Mouse (Mus musculus): Measurements from ENCODE around the gene Mgat4a. TPM values are rescaled to one million over a fixed set of nuclear protein-coding genes. Genes with fewer than 3 reads are reported as not detected.

Gene Mgat4a
- polyA plus RNA-seq (2017; shearing (Covaris generic)) = 10 to 100 TPM in 1 of 3 experiments, 1 to 10 TPM in 2; 4.4 to 13.2 (median 9.5) TPM

DNA sequence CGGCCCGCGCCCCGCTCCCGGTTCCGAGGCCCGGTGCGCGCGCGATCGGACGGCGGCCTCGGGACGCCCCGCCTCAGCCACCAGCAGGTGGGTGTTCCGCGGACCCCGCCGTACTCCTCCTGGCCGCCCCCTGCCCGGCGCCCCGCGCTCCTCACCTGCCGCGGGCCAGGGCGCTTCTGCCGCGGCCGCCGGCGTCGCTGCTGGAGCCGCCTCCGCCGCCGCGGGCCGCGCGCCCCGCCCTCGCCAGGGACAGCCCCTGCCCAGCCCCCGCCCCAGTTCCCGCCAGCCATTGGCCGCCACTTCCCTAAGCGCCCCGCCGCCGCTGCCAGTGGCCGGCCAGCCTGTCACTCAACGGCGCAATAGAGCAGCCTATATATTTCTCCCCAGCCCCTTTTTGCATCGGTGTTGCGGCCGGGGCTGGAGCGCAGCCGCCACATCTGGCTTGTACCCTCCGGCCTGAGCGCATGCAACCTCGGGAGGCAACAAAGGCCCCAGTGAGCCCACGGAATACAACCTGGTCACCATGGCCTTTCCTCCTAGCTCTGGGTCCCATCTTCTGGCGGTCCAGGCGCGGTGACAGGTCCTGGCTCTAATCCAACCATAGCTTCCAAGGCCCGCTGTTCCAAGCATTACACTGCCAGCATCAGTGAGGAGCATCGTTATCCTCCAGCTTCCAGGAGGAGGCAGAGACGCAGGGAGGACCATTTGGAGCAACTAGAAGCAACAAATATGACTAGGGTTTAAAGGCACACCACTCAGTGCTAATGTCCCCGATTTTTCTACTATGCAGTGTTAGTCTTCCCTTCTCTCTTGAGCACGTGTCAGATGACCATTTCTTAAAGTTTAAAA lies at the start of gene Mgat4a:
Gene Mgat4a (minus strand): TSS at position 207 of the 849 bp plus-strand sequence.
- ATAC-seq = peak; percentile 93

DNA sequence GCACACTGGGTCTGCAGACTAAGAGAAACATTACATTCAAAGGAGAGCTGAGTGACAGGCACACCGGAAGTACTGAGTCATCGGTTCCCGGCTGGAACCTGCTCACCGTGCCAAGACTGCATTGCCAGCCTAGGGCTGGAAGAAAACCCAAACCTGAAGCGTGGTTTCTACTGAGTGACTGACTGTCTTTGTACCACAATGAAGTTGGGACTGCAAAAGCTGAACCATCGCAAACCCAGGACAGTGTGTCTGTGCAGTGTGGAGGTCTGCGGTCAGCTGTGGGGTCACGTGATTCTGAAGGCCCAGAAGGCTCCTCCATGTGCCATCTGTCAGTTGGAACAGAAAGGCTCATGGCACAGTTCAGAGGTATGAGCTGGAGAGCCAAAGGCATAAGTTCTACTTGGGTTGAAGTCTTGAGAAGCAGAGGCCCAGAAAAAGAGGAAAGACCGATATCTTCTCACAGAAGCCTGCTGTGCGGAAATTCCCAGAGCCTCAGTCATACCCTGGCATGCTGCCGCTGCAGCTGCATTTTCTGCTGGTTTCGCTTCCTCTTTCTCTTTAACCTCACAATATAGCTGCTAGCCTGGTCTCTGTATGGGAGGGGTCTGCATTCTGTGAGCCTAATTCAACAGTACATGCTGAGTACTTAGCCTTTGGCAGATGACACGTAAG lies 45.1 kb upstream of the Mgat4a start:
- peak; percentile 64 for ATAC-seq

DNA sequence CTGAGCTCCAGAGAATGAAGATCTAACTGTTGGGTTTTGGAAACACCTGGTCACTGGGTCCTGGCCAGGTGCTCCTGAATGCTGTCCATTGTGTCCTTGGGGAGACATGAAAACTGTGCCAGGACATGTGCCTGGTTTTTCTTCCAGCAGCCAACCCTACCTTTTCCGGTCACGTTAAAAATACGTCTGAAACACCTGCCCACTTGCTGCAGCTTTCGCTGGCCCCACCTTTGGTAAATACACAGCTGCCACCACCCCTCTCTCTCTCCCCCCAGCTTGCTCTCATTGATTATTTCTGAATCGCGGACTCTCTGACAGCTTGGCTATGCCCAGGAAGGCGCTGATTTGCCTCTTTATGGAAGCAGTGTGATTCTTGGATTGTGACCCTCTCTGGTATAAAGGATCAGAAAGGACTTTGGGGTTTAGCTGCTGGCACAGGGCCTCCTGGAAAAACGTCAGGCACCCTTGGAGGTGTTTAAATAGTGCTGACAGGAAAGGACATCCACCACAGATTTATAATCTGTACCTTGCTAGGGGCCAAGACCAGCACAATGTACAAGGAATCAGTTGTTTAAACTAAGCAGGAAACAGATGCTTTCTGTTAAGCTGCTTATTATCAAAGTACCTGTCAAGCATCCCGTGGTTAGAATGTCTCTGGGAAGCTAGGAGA lies 43.1 kb upstream of the Mgat4a start:
- ATAC-seq = no peak

DNA sequence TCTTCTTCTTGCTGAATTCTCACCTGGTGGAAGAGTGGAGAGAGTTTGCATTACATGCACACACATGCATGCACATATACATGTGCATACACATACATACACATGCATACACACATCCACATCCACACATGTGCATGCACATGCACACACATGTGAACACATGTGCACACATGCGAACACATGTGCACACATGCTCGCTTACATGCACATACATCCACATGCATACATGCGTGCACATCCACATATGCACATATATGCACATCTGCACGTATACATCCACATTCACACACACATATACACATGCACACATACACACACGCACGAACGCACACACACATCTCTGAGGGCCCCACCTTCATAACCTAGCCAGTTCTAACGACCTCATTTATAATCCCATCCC lies 42.4 kb upstream of the Mgat4a start:
- no peak for ATAC-seq

DNA sequence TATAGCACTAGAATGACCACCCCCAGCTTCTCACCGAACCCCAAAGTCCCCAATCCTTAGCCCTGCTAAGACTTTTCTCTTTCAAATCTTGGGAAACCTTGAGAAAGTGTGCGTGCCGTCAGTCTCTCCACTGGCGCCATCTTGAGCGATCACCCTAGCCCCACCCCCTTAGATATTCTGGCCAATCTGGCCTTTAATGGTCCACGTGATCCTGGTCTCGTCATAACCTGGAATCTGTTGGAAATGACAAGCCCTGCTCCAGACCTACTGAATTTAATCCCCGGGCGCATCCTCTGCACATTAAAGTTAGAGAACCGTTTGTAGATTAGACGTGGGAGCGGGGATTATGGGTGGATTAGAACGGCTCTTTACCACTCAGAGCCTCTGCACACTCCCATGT lies 38.9 kb upstream of the Mgat4a start:
- no peak for ATAC-seq

DNA sequence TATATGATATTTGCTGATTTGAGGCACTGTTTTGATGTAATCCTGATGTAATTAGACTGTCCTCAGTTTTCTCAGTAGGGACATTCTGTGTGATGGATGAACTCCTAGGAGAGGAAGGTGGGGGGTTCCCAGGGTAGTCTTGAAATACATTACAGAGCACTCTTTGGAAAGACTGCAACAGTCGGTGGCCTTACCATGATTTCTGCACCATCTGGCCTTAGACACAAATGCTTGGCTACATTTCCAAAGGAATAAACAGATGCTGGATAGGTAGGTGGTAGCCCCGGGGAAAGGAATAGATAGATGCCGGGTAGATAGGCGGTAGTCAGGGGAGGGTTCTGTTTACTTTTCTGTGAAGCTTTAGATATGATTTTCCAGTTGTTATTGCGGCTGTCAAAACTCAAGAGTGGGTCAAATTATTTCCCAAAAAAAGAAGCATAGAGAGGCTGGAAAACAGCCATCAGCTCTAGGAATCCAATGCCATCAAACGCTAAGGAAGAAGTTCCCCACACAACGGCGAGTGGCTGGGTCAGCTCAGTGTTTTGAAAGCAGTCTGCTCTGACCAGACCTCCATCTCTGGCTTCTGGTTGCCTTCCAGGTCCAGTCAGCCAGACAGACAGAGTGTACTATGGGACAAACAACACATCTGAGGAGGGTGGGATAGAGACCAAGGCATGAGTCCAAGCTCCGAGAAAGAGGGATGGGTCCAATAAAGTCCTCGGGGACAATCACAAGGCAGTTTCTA lies 31.9 kb upstream of the Mgat4a start:
- ATAC-seq = no peak

DNA sequence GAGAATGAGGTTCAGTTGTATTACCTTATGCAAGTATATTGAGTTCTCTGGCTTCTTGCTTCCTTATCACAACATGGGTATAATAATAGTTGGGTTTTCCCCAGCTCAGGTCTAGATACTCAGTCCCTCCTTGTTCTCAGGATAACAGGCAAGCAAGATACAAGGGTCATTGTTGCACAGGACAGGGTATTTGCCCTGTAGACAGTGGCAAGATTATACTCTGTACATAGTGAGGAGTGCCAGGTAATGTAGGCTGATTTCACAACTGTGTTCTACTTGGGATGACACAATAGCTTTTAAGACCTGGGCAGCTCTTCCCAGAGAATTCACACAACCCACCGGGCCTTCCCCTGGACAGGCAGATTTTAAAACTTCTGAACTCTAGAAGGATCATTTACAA lies 27.6 kb upstream of the Mgat4a start:
- ATAC-seq = no peak

DNA sequence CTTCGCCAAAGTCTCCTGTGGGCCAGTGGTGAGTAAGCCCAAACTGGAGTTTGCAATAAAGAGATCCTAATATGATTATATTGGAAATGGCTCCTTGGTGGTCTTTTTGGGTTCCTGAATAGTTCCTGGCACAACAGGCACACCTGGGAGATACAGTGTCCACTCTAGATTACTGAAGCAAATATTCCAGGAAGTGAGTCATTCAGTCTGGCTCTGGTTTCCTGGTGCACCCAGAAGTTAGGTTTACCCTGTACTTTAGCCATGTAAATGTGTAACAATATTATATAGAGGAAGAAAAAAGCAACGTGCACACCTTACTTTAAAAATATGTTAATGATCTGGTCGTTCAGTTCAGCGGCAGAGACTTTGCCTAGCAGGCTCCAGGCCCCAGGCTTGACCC lies 25.9 kb upstream of the Mgat4a start:
- ATAC-seq = no peak

DNA sequence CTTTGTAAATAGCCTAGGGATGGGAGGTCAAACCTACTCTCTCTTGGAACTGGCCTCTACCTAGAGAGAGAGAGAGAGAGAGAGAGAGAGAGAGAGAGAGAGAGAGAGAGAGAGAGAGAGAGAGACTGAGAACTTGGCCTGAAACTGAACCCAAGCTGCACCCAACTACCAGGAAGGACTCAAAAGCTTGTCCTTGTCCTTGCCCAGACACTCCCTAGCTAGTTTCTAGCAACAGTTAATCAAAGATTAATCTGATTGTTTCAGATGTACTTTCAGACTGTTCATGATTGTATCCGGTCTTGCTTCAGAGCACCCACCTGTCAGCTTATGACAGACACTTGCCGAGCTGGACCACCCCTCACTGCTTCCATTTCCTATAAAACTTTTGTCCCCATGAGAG lies 25.5 kb upstream of the Mgat4a start:
- ATAC-seq = no peak

DNA sequence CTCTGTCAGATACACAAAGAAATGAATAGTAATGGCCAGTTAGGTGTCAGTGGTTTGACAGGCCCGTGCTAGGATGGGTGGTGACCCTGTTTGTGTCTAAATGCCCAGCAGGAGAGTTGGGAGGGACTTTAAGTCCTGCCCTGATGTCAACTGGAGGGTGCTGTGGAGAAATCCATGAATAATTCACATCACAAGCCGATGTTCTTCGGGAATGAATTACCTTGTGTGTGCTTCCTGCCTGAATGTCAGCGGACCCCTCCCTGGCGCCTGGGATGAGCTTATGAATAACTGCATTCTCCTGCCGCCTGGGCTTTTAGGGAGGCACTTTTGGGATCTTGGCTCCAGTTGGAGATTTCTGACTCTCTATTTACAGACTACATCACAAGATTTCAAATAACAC lies 24.6 kb upstream of the Mgat4a start:
- no peak for ATAC-seq

DNA sequence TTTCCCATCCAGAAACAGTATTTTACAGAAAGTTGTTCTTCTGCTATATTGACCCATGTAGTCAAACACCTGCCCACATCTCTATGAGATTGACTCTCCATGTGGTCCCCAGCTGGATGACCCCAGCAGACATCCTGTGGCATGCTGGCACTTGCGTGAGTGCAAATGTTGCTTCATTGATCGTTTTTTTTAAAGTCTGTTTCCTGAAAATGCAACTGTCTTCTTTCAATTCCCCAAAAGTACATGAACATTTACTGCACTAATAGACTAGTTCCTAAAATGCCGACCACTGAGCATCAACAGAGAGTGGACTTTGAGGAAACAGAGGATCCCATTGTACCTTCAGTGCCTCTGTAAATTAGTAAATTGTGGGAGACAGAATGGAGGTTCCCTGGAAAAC lies 21.1 kb upstream of the Mgat4a start:
- no peak for ATAC-seq

DNA sequence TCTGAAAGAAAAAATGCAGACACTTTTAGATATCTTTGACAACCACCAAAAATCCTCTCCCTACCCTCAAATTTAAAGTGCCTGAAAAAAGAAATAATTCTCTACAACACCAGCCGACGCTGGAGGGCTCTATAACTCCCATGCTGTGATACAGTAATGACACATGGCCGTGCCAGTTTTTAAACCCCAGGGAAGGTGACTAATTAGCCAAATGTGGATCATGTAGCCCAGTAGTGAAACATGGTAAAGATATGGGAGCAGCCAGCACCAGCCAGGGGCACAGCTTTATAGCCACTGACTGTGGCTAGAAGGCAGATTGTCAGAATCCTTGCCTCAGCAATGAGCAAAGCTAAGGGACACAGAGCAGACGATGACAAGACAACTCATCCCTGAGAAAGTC lies 19.5 kb upstream of the Mgat4a start:
- ATAC-seq = no peak

DNA sequence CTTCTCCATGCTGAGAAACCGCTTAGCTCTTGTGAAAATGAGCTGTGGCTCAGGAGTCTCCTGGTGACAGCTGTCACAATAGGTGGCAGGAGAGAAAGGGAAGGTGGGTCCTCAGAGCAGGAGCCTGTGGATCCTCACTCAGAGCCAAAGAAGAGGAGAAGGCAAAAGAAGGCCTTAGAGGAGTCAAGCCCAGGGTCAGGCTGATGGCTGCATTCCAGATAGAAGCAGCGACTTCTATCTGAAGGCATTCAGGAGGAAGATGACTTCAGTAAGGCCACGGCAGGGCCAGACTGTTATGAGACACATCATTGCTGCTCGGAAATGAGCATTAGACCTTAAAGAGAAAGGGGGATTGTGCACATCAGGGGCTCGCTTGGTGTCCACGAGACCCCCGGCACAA lies 11.2 kb upstream of the Mgat4a start:
- no peak for ATAC-seq

DNA sequence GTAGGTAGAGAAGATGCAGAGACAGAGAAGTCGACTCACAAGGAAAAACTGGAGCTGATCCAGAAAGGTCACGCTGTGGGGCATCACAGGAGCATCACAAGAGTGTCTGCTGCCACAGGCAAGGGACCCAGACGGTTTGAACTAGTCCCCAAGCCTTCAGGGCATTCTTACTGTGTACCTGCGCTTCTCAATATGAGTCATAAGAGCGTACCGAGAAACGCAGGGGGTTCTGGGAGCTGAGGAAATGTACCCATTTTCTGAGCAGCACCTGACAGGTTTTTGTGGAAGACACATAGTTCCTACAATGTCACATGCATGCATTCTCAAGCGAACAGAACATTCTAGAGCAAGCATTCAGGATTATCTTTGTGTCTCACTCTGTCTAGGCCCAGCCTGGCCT lies 8.7 kb upstream of the Mgat4a start:
- peak; percentile 46 for ATAC-seq

DNA sequence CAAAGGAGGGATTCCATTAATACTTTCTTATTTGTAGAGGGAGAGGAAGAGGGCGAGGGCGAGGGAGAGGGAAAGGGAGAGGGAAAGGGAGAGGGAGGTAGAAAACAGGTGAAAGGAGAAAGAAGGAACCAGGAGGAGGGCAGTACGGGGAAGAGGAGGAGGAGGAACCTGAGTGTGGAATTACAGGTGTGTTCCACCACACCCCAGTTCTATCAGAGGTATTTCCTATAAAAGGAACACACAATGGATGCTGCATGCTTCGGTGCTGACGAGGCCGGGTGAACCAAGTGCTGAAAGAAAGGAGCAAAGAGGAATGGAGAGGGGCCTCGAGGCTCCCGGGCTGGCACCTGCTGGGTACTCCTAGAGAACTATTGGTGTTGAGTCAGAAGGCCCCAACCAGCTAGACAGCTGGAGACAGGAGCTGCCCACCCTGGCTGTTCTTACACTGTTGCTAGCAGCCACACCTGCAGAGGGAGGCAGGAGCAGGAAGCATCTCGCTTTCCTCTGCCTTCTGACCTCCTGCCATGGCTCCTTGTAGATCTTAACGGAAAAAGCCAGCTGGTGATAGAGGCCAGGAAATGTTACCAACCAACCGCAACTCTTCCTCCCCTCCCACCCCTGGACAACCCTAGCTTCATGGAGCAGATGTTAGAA lies 5.7 kb upstream of the Mgat4a start:
- no peak for ATAC-seq

DNA sequence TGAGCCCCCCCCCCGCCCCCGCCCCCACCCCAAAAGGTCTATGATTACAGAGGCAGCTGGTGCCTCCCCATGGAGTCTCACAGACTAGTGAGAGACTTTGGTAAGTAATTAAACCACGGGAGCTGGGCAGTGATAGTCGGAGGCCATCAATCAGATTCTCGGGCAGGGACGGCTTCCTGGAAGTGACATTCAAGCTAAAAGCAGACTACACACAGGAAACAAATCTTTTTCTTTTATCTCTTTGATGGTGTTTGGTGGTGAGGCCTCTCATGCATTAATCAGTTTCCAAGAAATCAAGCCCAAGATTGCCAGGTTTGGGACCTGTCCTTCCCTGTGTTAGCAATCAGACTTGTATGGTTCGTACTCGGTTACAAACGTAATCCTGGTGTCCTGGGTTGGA lies 3.4 kb upstream of the Mgat4a start:
- peak; percentile 51 for ATAC-seq

DNA sequence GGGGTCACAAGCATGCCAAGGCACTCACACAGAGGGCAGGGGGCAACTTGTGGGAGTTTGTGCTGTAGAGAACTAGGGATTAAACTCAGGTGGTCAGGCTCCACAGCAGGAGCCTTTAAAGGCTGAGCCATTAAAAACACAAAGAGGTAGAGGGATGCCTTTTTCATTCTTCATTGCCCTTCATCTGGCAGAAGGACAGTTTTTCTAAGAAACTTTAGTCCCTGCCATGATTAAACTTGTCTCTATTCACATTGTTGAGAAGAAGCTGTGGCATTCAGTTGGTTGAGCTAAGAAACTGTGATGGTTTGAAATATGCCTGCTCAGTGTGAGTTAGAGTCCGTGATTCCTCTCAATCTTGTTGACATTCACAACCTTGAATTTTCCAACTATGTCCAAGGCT lies 2.2 kb upstream of the Mgat4a start:
- no peak for ATAC-seq

DNA sequence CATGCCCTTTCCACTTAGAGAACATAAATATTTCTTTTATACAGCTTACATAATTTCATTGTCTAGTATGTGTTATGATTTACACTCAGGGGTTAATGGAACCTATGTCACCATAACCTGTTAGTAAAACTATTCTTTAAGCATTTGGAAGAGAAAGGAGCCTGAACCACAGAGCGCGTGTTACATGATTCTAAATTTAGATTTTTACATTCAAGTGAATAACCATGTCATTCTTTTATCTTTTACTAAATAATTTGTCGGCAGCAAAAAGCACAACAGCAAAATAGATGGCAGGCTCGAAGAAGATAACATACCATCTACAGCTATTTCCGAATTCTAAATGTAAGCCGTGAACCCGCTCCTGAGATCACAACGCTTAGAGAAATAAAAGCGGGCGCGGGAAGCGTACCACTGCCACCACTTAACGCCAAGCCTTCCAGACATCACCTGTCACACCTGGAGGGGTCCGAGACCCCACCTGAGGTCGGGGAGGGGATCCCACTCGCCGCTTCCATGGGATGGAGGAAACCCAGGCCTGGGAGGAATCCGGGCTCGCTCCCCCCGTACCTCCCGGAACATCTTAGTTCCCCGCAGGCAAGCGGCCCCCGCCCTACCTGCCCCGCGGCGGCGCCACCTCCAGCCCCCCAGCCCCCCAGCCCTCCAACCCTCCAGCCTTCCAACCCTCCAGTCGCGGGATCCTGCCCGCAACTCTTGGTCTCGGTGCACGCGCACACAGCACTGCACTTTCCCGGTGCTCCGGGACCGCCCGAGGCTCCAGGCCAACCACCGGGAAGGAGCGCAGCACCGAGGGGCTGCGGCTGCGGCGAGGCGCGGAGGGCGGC lies 627 bp downstream of the Mgat4a start:
- ATAC-seq = peak; percentile 12

DNA sequence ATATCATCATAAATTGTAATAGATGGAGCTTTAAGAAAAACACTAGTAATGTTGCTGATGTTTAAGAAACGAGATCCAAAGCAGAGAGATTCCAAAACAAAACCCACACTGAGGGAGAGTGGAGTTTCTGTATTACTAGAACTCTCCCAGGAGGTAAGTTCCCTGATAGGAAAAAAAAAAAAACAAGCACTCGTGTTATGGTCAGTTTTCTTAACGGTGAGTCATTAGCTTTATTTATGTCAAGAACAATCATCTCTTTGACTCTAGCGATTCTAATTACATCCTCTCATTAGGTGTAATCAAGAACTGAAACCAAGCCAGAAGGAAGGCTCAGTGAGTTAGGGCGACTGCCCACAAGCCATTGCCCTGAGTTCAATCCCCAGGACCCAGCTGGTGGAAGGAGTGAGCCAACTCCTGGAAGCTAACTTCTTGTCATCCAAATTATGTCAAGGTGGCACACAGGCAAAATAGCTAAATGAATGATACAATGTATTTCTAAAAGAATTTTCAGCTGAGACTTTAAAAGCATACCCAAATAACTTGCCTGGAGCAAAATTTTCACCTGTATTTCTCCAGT lies 6.2 kb downstream of the Mgat4a start:
- ATAC-seq = no peak

DNA sequence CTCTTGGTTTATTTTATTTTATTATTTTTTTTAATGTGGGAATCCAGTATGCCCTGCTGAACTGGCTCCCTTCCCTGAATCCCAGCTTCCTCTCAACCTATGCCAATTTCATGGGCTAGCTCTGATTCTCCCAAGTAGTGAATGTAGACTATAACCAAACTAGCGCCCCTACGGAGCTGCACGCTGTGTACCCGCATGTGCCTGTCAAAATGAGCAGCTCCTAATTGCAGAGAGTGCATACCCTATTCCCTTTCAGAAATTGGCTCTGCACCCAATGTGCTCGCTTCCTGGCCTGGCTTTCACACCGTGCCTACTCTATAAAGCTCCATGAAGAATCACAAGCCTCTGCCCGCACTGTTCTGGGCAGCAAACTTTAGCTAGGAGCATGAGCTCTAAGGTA lies 7.6 kb downstream of the Mgat4a start:
- ATAC-seq = no peak

DNA sequence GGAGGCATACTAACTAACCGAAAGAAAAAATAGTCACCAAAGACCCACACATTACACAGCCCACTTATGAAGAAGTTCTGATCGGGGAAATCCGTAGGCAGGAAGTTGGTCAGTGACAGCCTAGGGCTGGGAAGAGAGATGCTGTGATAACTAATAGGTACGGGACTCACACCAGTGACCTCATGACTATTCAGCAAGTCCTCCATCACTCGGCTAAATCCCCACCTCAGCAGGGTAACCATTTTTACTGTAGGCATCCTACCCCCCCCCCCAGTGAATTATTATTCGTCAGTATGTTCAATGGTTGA lies 8.3 kb downstream of the Mgat4a start:
- no peak for ATAC-seq
